Mouse (Mus musculus): ENCODE data around the gene Pdcd10. TPM values are rescaled to one million over a fixed set of nuclear protein-coding genes. Genes with fewer than 3 reads are reported as not detected.

Gene Pdcd10
- 100 to 1,000 TPM; 154 to 213 TPM for polyA plus RNA-seq (2017; shearing (Covaris generic))

GRCm38 (mm10) chr3:75556695-75557291 is at the start of gene Pdcd10:
Gene Pdcd10 (minus strand): TSS chr3:75556856.

GRCm38 (mm10) chr3:75557292-75557691 is 636 bp upstream of the Pdcd10 start, which contains the start of gene Serpini1:
Gene Serpini1 (plus strand): TSS chr3:75557547.

GRCm38 (mm10) chr3:75482056-75482455 is 74.6 kb downstream of the Pdcd10 start, which contains the start of gene Wdr49:
Gene Wdr49 (minus strand): TSS chr3:75482156.

Other genes with a start within 250 kb of the Pdcd10 start
- gene Wdr49, start 74.7 kb downstream of the Pdcd10 start, polyA plus RNA-seq (2017; shearing (Covaris generic)), result under 1 TPM in 1 of 2 experiments, not detected in 1; 0.15 TPM
- 10 to 100 TPM; 17.3 to 21.0 TPM for gene Serpini1, start 691 bp upstream of the Pdcd10 start, polyA plus RNA-seq (2017; shearing (Covaris generic))
- gene Gm29133, start 191.3 kb upstream of the Pdcd10 start, polyA plus RNA-seq (2017; shearing (Covaris generic)), result not detected

Measured in inflammation-experienced regulatory T-cells (primary cell).